In genomic region chr7:143013420-143014178, GRCm38 (mm10) we compare ENCODE assay signal across 9 mouse cellular contexts. TPM values are rescaled to one million over a fixed set of nuclear protein-coding genes. Genes with fewer than 3 reads are reported as not detected.
A peak's percentile ranks its signal among the peaks of the same experiment; 100 is the strongest.
DNase-seq lines count a peak whose midpoint lies in the region; ATAC-seq and TF ChIP-seq lines count a peak whose summit lies in the region.
"Had no signal": no experiment of that assay in that cellular context is flagged by ENCODE, and none has a peak within 500 bp of the region (broad histone marks: within the 10 kb centered on the region; RNA-seq: fewer than 3 reads in every experiment).

No protein-coding gene starts in this region.

- H3K9me3 ChIP-seq in midbrain, embryonic 11.5 days (ENCODE audit: control insufficient read depth, low read length), result no peaks in the 10 kb centered on the region
- H3K9me3 ChIP-seq in midbrain, embryonic 10.5 days (replicated peaks), result no peaks in the 10 kb centered on the region
- H3K9me3 ChIP-seq: limb, embryonic 12.5 days had no signal

- H3K4me3 ChIP-seq in midbrain, embryonic 11.5 days (ENCODE audit: low read depth, low read length), result no peak overlapping the region
- H3K4me3 ChIP-seq in midbrain, embryonic 10.5 days, result no peak overlapping the region
- no peak overlapping the region for H3K4me3 ChIP-seq in gastrocnemius, adult 2 months
- H3K4me3 ChIP-seq: limb, embryonic 12.5 days had no signal

- no peak overlapping the region for H3K4me2 ChIP-seq in midbrain, embryonic 11.5 days
- H3K4me2 ChIP-seq: limb, embryonic 12.5 days had no signal

- no peaks in the 10 kb centered on the region for H3K27me3 ChIP-seq in midbrain, embryonic 11.5 days (ENCODE audit: control insufficient read depth, insufficient read depth, low read length)
- no peaks in the 10 kb centered on the region; the same call in 1 of the 2 replicates for H3K27me3 ChIP-seq in midbrain, embryonic 10.5 days (ENCODE audit: low read depth, poor library complexity, severe bottlenecking)
- H3K27me3 ChIP-seq: limb, embryonic 12.5 days had no signal

- no peaks in the 10 kb centered on the region for H3K4me1 ChIP-seq in midbrain, embryonic 11.5 days (ENCODE audit: control insufficient read depth, insufficient read depth, low read length)
- H3K4me1 ChIP-seq in midbrain, embryonic 10.5 days, result peaks cover 27% of the 10 kb centered on the region

- DNase-seq in midbrain, embryonic 11.5 days (ENCODE audit: low spot score, missing footprints), result peak; percentile 83
- no peak for DNase-seq in midbrain, embryonic 10.5 days (ENCODE audit: low spot score)
- peak; percentile 87 for DNase-seq in adrenal gland, adult 8-10 months
- DNase-seq in gastrocnemius, adult 2 months, result peak; percentile 90
- peak; percentile 39 to 52 for DNase-seq in kidney, postnatal 36 days
- DNase-seq in ovary, postnatal 10 days (ENCODE audit: low spot score), result peak; percentile 42

- no peak for TF ChIP-seq CTCF in gastrocnemius, adult 2 months (IDR thresholded peaks at IDR 0.05)

- H3K36me3 ChIP-seq in midbrain, embryonic 11.5 days (ENCODE audit: control insufficient read depth, insufficient read depth, low read length), result no peaks in the 10 kb centered on the region
- H3K36me3 ChIP-seq in midbrain, embryonic 10.5 days, result no peaks in the 10 kb centered on the region
- H3K36me3 ChIP-seq: limb, embryonic 12.5 days had no signal

- H3K27ac ChIP-seq in midbrain, embryonic 11.5 days (ENCODE audit: low read depth, low read length), result no peak overlapping the region
- no peak overlapping the region; the same call in 1 of the 2 replicates for H3K27ac ChIP-seq in midbrain, embryonic 10.5 days (replicated peaks)
- H3K27ac ChIP-seq in gastrocnemius, adult 2 months, result peak overlapping the region; percentile 82
- H3K27ac ChIP-seq: limb, embryonic 12.5 days had no signal

- no peak overlapping the region for H3K9ac ChIP-seq in midbrain, embryonic 11.5 days (ENCODE audit: low read length)
- H3K9ac ChIP-seq: limb, embryonic 12.5 days had no signal

- intact Hi-C loops in gastrocnemius, adult 2 months (cut with DNase I), result no loop called here

- ATAC-seq in midbrain, embryonic 11.5 days (ENCODE audit: low FRiP score), result no peak
- ATAC-seq in megakaryocyte progenitor cell, adult 5-6 weeks (replicated peaks; ENCODE audit: poor library complexity), result no peak
- ATAC-seq in megakaryocyte-erythroid progenitor cell, adult 5-6 weeks (replicated peaks; ENCODE audit: low FRiP score, low TSS enrichment, poor library complexity, severe bottlenecking), result no peak

- WGBS in midbrain, embryonic 11.5 days, result 62% methylated on average over 8 of the region's 8 CpGs
- 74% methylated on average over 8 of the region's 8 CpGs for WGBS in midbrain, embryonic 10.5 days

RNA-seq across cellular contexts. Expression of gene Tspan32, which starts 8.8 kb away (rescaled TPM):
- 5.0 and 6.2 TPM in 2 replicates for polyA plus RNA-seq in midbrain, embryonic 11.5 days (2014; fragmentation: Nextera tagmentation; extraction: Ambion mirVana)
- polyA plus RNA-seq in midbrain, embryonic 10.5 days (2016; fragmentation: Nextera tagmentation; extraction: Ambion mirVana), result 4.7 and 6.0 TPM in 2 replicates
- 1 to 10 TPM; 1.1 to 2.3 (median 1.7) TPM for total RNA-seq in adrenal gland, adult 8-10 months (2022)
- total RNA-seq in gastrocnemius, adult 2 months (2021), result under 1 TPM; 0.23 to 0.39 TPM
- total RNA-seq in megakaryocyte progenitor cell, adult 5-6 weeks (2015), result 127 and 144 TPM in 2 replicates
- total RNA-seq in megakaryocyte progenitor cell, adult 5-6 weeks (2017), result 98.1 and 105 TPM in 2 replicates
- 163 and 191 TPM in 2 replicates for total RNA-seq in megakaryocyte-erythroid progenitor cell, adult 5-6 weeks (2014; fragmentation: Nextera tagmentation)
- 94.2 and 132 TPM in 2 replicates for total RNA-seq in megakaryocyte-erythroid progenitor cell, adult 5-6 weeks (2017)

RNA-seq across cellular contexts. Expression of gene Cd81, which starts 38.9 kb away (rescaled TPM):
- polyA plus RNA-seq in midbrain, embryonic 11.5 days (2014; fragmentation: Nextera tagmentation; extraction: Ambion mirVana), result 256 and 276 TPM in 2 replicates
- 267 and 279 TPM in 2 replicates for polyA plus RNA-seq in midbrain, embryonic 10.5 days (2016; fragmentation: Nextera tagmentation; extraction: Ambion mirVana)
- total RNA-seq in adrenal gland, adult 8-10 months (2022), result 100 to 1,000 TPM; 689 to 780 (median 728) TPM
- 100 to 1,000 TPM; 100 to 129 TPM for total RNA-seq in gastrocnemius, adult 2 months (2021)
- total RNA-seq in megakaryocyte progenitor cell, adult 5-6 weeks (2015), result 118 and 140 TPM in 2 replicates
- total RNA-seq in megakaryocyte progenitor cell, adult 5-6 weeks (2017), result 121 and 181 TPM in 2 replicates
- 194 and 203 TPM in 2 replicates for total RNA-seq in megakaryocyte-erythroid progenitor cell, adult 5-6 weeks (2014; fragmentation: Nextera tagmentation)
- total RNA-seq in megakaryocyte-erythroid progenitor cell, adult 5-6 weeks (2017), result 214 and 238 TPM in 2 replicates

RNA-seq across cellular contexts. Expression of gene Ascl2, which starts 44.5 kb away (rescaled TPM):
- 0.38 and 0.65 TPM in 2 replicates for polyA plus RNA-seq in midbrain, embryonic 11.5 days (2014; fragmentation: Nextera tagmentation; extraction: Ambion mirVana)
- polyA plus RNA-seq in midbrain, embryonic 10.5 days (2016; fragmentation: Nextera tagmentation; extraction: Ambion mirVana), result 0.70 and 1.3 TPM in 2 replicates
- total RNA-seq in adrenal gland, adult 8-10 months (2022), result 1 to 10 TPM in 1 of 4 experiments, under 1 TPM in 1, not detected in 2; 0.75 to 2.0 TPM
- not detected for total RNA-seq in gastrocnemius, adult 2 months (2021)
- 0.67 and 1.0 TPM in 2 replicates for total RNA-seq in megakaryocyte progenitor cell, adult 5-6 weeks (2015)
- total RNA-seq in megakaryocyte progenitor cell, adult 5-6 weeks (2017), result 0.68 TPM in 1 of 2 replicates, not detected in the other
- total RNA-seq in megakaryocyte-erythroid progenitor cell, adult 5-6 weeks (2014; fragmentation: Nextera tagmentation), result not detected in 2 replicates
- total RNA-seq in megakaryocyte-erythroid progenitor cell, adult 5-6 weeks (2017), result 0.99 TPM in 1 of 2 replicates, not detected in the other

RNA-seq across cellular contexts. Expression of gene Tssc4, which starts 55.5 kb away (rescaled TPM):
- polyA plus RNA-seq in midbrain, embryonic 11.5 days (2014; fragmentation: Nextera tagmentation; extraction: Ambion mirVana), result 61.1 and 63.8 TPM in 2 replicates
- 136 and 142 TPM in 2 replicates for polyA plus RNA-seq in midbrain, embryonic 10.5 days (2016; fragmentation: Nextera tagmentation; extraction: Ambion mirVana)
- 10 to 100 TPM; 26.5 to 36.9 (median 33.5) TPM for total RNA-seq in adrenal gland, adult 8-10 months (2022)
- total RNA-seq in gastrocnemius, adult 2 months (2021), result 1 to 10 TPM; 6.6 to 8.2 TPM
- total RNA-seq in megakaryocyte progenitor cell, adult 5-6 weeks (2015), result 18.7 and 23.5 TPM in 2 replicates
- total RNA-seq in megakaryocyte progenitor cell, adult 5-6 weeks (2017), result 26.8 and 33.7 TPM in 2 replicates
- 36.9 and 58.7 TPM in 2 replicates for total RNA-seq in megakaryocyte-erythroid progenitor cell, adult 5-6 weeks (2014; fragmentation: Nextera tagmentation)
- 15.5 and 37.8 TPM in 2 replicates for total RNA-seq in megakaryocyte-erythroid progenitor cell, adult 5-6 weeks (2017)

Comparison
In these comparisons a context has a peak if more than half of its experiments do, and no peak if none do; other contexts are left out.
1. RNA of gene Tspan32, which starts 8.8 kb away (total RNA-seq): 94.2 to 191 TPM in megakaryocyte-erythroid progenitor cell, adult 5-6 weeks and 98.1 to 144 TPM in megakaryocyte progenitor cell, adult 5-6 weeks; 1.1 to 2.3 TPM in adrenal gland, adult 8-10 months and 0.23 to 0.39 TPM in gastrocnemius, adult 2 months; every median in the first group is over 10 times any median in the second.